Mouse (Mus musculus): ENCODE results near the gene Adgrl3. TPM values are rescaled to one million over a fixed set of nuclear protein-coding genes. Genes with fewer than 3 reads are reported as not detected.

Gene Adgrl3
- polyA plus RNA-seq, 1 experiment from 2014 or later, result 18.8 TPM

DNA sequence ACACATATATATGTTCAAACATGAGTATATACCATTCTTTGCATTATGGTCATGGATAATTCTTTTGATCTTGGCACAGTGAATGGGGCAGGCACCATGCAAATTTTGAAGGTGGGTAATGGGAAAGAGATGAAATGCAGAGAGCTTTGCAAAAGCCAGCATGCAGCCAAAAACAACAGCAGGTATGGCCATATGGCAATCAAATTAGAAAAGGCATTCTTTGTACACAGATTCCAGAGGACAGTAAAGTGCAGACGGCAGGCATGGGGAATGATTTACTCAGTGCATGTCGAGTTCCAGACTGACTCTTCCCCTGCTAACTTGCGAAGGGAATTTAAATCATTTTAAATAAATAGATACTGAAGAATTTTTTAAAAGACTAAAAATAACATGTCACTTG lies 716.1 kb downstream of the Adgrl3 start:
- ATAC-seq (replicated peaks; ENCODE audit: insufficient number of reproducible peaks, low FRiP score, low TSS enrichment, low read depth) (no peak), DNase-seq (ENCODE audit: low spot score) (no peak)
- Histone ChIP-seq H3K4me3 (ENCODE audit: low read depth, low read length) (no peak overlapping the region), H3K9ac (replicated peaks; ENCODE audit: low read length) (no peak overlapping the region), H3K4me2 (ENCODE audit: low read depth, low read length) (no peak overlapping the region), H3K27ac (replicated peaks; ENCODE audit: low read depth, low read length) (no peak overlapping the region), H3K36me3 (replicated peaks; ENCODE audit: control insufficient read depth, insufficient read depth, low read depth, low read length) (no peaks in the 10 kb centered on the region), H3K27me3 (ENCODE audit: control insufficient read depth, insufficient read depth, low read length) (no peaks in the 10 kb centered on the region), H3K9me3 (replicated peaks; ENCODE audit: control insufficient read depth, low read length) (no peaks in the 10 kb centered on the region), H3K4me1 (ENCODE audit: control insufficient read depth, insufficient read depth, low read length) (no peaks in the 10 kb centered on the region)
- 80% methylated on average over 3 of the region's 3 CpGs for WGBS

DNA sequence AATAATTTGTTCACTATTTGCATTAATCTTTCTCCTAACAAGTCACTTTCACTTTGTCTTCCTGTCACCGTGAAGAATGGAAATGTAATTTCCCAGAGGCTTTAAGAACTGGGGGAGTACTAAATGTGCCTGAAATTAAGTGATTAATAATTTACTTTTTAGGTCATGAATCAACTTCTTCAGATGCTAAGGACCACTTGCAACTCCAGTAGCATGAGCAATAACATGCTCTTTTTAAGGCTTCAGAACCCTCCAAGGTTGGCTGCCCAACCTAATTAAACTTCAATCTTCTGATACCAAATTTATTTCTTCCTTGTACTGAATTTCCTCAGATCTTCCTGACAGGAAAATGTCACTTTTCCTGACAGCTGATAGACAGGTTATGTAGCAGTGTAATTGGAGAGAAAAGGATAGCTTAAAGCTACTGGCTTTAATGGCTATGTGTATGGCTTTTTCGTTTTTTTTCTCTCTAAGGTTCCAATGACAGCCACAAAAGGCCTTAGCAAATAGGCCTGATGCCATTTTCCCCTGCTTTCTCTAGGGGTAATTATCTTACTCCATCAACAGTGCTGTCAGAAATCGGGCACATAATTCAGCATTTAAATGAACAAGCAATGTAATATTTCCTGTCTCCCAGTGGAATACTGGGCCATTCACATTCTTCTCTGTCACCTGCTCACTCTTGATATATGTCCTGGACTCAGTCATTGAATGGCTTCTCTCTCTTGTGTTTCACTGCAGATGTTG lies 718.5 kb downstream of the Adgrl3 start:
- DNase-seq (ENCODE audit: low spot score), result no peak
- H3K4me1 ChIP-seq (ENCODE audit: control insufficient read depth, insufficient read depth, low read length), result no peaks in the 10 kb centered on the region
- H3K36me3 ChIP-seq (replicated peaks; ENCODE audit: control insufficient read depth, insufficient read depth, low read depth, low read length), result no peaks in the 10 kb centered on the region
- H3K9me3 ChIP-seq (replicated peaks; ENCODE audit: control insufficient read depth, low read length), result no peaks in the 10 kb centered on the region
- no peaks in the 10 kb centered on the region for H3K27me3 ChIP-seq (ENCODE audit: control insufficient read depth, insufficient read depth, low read length)
- 53% methylated on average over 3 of the region's 3 CpGs for WGBS
- ATAC-seq (replicated peaks; ENCODE audit: insufficient number of reproducible peaks, low FRiP score, low TSS enrichment, low read depth), result no peak
- H3K9ac ChIP-seq (replicated peaks; ENCODE audit: low read length), result no peak overlapping the region
- H3K4me2 ChIP-seq (ENCODE audit: low read depth, low read length), result no peak overlapping the region
- no peak overlapping the region for H3K27ac ChIP-seq (replicated peaks; ENCODE audit: low read depth, low read length)
- H3K4me3 ChIP-seq (ENCODE audit: low read depth, low read length), result no peak overlapping the region

GRCm38 (mm10) chr5:81752426-81752825 lies 732.5 kb downstream of the Adgrl3 start:
- H3K9ac ChIP-seq (replicated peaks; ENCODE audit: low read length), result no peak overlapping the region
- H3K4me3 ChIP-seq (ENCODE audit: low read depth, low read length), result no peak overlapping the region
- 95% methylated on average over 3 of the region's 3 CpGs for WGBS
- H3K27ac ChIP-seq (replicated peaks; ENCODE audit: low read depth, low read length), result no peak overlapping the region
- H3K4me2 ChIP-seq (ENCODE audit: low read depth, low read length), result no peak overlapping the region
- no peaks in the 10 kb centered on the region for H3K36me3 ChIP-seq (replicated peaks; ENCODE audit: control insufficient read depth, insufficient read depth, low read depth, low read length)
- no peaks in the 10 kb centered on the region for H3K27me3 ChIP-seq (ENCODE audit: control insufficient read depth, insufficient read depth, low read length)
- H3K9me3 ChIP-seq (replicated peaks; ENCODE audit: control insufficient read depth, low read length), result no peaks in the 10 kb centered on the region
- no peak for ATAC-seq (replicated peaks; ENCODE audit: insufficient number of reproducible peaks, low FRiP score, low TSS enrichment, low read depth)
- no peaks in the 10 kb centered on the region for H3K4me1 ChIP-seq (ENCODE audit: control insufficient read depth, insufficient read depth, low read length)
- no peak for DNase-seq (ENCODE audit: low spot score)

DNA sequence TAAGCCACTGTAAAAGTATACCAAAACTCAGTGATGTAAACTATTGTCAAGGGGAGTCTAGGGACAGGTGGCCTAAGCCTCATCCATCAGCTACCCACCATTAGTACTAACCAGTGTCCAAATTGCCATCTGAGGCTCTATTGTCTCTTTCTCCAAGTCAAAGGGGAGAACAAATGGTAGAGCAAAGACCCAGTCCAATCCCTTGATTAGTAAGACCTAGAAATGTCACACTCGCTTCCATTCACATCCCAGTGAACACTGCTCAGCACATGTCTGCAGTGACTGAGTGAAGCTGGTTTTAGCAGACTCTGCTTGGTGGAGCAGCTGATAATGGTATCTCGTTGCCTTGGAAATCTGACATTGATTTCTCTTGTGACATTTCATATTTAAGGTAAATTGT lies 735.8 kb downstream of the Adgrl3 start:
- WGBS, result 90% methylated on average over 2 of the region's 2 CpGs

GRCm38 (mm10) chr5:81757093-81757725 lies 737.3 kb downstream of the Adgrl3 start:
- H3K9ac ChIP-seq (replicated peaks; ENCODE audit: low read length), result no peak overlapping the region
- no peak overlapping the region for H3K4me2 ChIP-seq (ENCODE audit: low read depth, low read length)
- H3K27ac ChIP-seq (replicated peaks; ENCODE audit: low read depth, low read length), result no peak overlapping the region
- DNase-seq (ENCODE audit: low spot score) (no peak), ATAC-seq (replicated peaks; ENCODE audit: insufficient number of reproducible peaks, low FRiP score, low TSS enrichment, low read depth) (no peak)
- H3K4me1 ChIP-seq (ENCODE audit: control insufficient read depth, insufficient read depth, low read length), result no peaks in the 10 kb centered on the region
- H3K4me3 ChIP-seq (ENCODE audit: low read depth, low read length), result no peak overlapping the region
- 84% methylated on average over 7 of the region's 7 CpGs for WGBS
- no peaks in the 10 kb centered on the region for H3K9me3 ChIP-seq (replicated peaks; ENCODE audit: control insufficient read depth, low read length)
- H3K27me3 ChIP-seq (ENCODE audit: control insufficient read depth, insufficient read depth, low read length), result no peaks in the 10 kb centered on the region
- H3K36me3 ChIP-seq (replicated peaks; ENCODE audit: control insufficient read depth, insufficient read depth, low read depth, low read length), result no peaks in the 10 kb centered on the region

More for the DNA sequence above, 735.8 kb downstream of the Adgrl3 start:
- no peak overlapping the region for H3K4me3 ChIP-seq (ENCODE audit: low read depth, low read length)
- no peaks in the 10 kb centered on the region for H3K36me3 ChIP-seq (replicated peaks; ENCODE audit: control insufficient read depth, insufficient read depth, low read depth, low read length)
- H3K27ac ChIP-seq (replicated peaks; ENCODE audit: low read depth, low read length), result no peak overlapping the region
- no peaks in the 10 kb centered on the region for H3K9me3 ChIP-seq (replicated peaks; ENCODE audit: control insufficient read depth, low read length)
- no peak overlapping the region for H3K9ac ChIP-seq (replicated peaks; ENCODE audit: low read length)
- no peak overlapping the region for H3K4me2 ChIP-seq (ENCODE audit: low read depth, low read length)
- H3K4me1 ChIP-seq (ENCODE audit: control insufficient read depth, insufficient read depth, low read length), result no peaks in the 10 kb centered on the region
- ATAC-seq (replicated peaks; ENCODE audit: insufficient number of reproducible peaks, low FRiP score, low TSS enrichment, low read depth), result no peak
- no peaks in the 10 kb centered on the region for H3K27me3 ChIP-seq (ENCODE audit: control insufficient read depth, insufficient read depth, low read length)
- DNase-seq (ENCODE audit: low spot score), result no peak

- ATAC-seq (replicated peaks; ENCODE audit: insufficient number of reproducible peaks, low FRiP score, low TSS enrichment, low read depth) (no peak), DNase-seq (ENCODE audit: low spot score) (no peak)
- Histone ChIP-seq H3K4me2 (ENCODE audit: low read depth, low read length) (no peak overlapping the region), H3K4me3 (ENCODE audit: low read depth, low read length) (no peak overlapping the region), H3K9ac (replicated peaks; ENCODE audit: low read length) (no peak overlapping the region), H3K9me3 (replicated peaks; ENCODE audit: control insufficient read depth, low read length) (no peaks in the 10 kb centered on the region), H3K36me3 (replicated peaks; ENCODE audit: control insufficient read depth, insufficient read depth, low read depth, low read length) (no peaks in the 10 kb centered on the region), H3K27me3 (ENCODE audit: control insufficient read depth, insufficient read depth, low read length) (no peaks in the 10 kb centered on the region), H3K4me1 (ENCODE audit: control insufficient read depth, insufficient read depth, low read length) (no peaks in the 10 kb centered on the region), H3K27ac (replicated peaks; ENCODE audit: low read depth, low read length) (no peak overlapping the region)
- 88% methylated on average over 5 of the region's 5 CpGs for WGBS
These were observed 756.3 kb downstream of the Adgrl3 start for GRCm38 (mm10) chr5:81776234-81776633.

- no peaks in the 10 kb centered on the region for H3K36me3 ChIP-seq (replicated peaks; ENCODE audit: control insufficient read depth, insufficient read depth, low read depth, low read length)
These were observed 756.8 kb downstream of the Adgrl3 start for GRCm38 (mm10) chr5:81776746-81777145.

GRCm38 (mm10) chr5:81784770-81785169 lies 764.8 kb downstream of the Adgrl3 start:
- H3K27me3 ChIP-seq (ENCODE audit: control insufficient read depth, insufficient read depth, low read length), result no peaks in the 10 kb centered on the region
- H3K4me3 ChIP-seq (ENCODE audit: low read depth, low read length), result no peak overlapping the region
- no peaks in the 10 kb centered on the region for H3K4me1 ChIP-seq (ENCODE audit: control insufficient read depth, insufficient read depth, low read length)
- no peak overlapping the region for H3K4me2 ChIP-seq (ENCODE audit: low read depth, low read length)
- WGBS, result 74% methylated on average over 8 of the region's 8 CpGs
- H3K9ac ChIP-seq (replicated peaks; ENCODE audit: low read length), result no peak overlapping the region
- ATAC-seq (replicated peaks; ENCODE audit: insufficient number of reproducible peaks, low FRiP score, low TSS enrichment, low read depth) (no peak), DNase-seq (ENCODE audit: low spot score) (peak; percentile 24)
- H3K27ac ChIP-seq (replicated peaks; ENCODE audit: low read depth, low read length), result no peak overlapping the region
- no peaks in the 10 kb centered on the region for H3K36me3 ChIP-seq (replicated peaks; ENCODE audit: control insufficient read depth, insufficient read depth, low read depth, low read length)
- H3K9me3 ChIP-seq (replicated peaks; ENCODE audit: control insufficient read depth, low read length), result no peaks in the 10 kb centered on the region

More at GRCm38 (mm10) chr5:81776746-81777145, 756.8 kb downstream of the Adgrl3 start:
- H3K4me1 ChIP-seq (ENCODE audit: control insufficient read depth, insufficient read depth, low read length), result no peaks in the 10 kb centered on the region
- no peak overlapping the region for H3K9ac ChIP-seq (replicated peaks; ENCODE audit: low read length)
- ATAC-seq (replicated peaks; ENCODE audit: insufficient number of reproducible peaks, low FRiP score, low TSS enrichment, low read depth), result no peak
- 77% methylated on average over 5 of the region's 5 CpGs for WGBS
- H3K4me3 ChIP-seq (ENCODE audit: low read depth, low read length), result no peak overlapping the region
- no peak overlapping the region for H3K27ac ChIP-seq (replicated peaks; ENCODE audit: low read depth, low read length)
- H3K9me3 ChIP-seq (replicated peaks; ENCODE audit: control insufficient read depth, low read length), result no peaks in the 10 kb centered on the region
- DNase-seq (ENCODE audit: low spot score), result no peak
- H3K27me3 ChIP-seq (ENCODE audit: control insufficient read depth, insufficient read depth, low read length), result no peaks in the 10 kb centered on the region
- H3K4me2 ChIP-seq (ENCODE audit: low read depth, low read length), result no peak overlapping the region
